Mouse (Mus musculus) heart, adult 2 months (tissue): ENCODE measurements around the gene Mdga1. TPM values are rescaled to one million over a fixed set of nuclear protein-coding genes. Genes with fewer than 3 reads are reported as not detected.

Experiments used
- DNase-seq, 2 experiments: peaks; one replicate each; pipeline ENCODE4 v3.0.0; 2021
- H3K27ac ChIP-seq: fragments of 200-600 bp; 2 replicates; pipeline ENCODE4 v1.8.1; 2022
- H3K27me3 ChIP-seq: fragments of 200-500 bp; 2 replicates; pipeline ENCODE4 v1.6.1; 2012; ENCODE audit warnings: mild to moderate bottlenecking, low read length, inconsistent platforms, mixed read lengths; ENCODE audit not compliant: control insufficient read depth, insufficient read depth
- H3K36me3 ChIP-seq: fragments of 200-500 bp; 2 replicates; pipeline ENCODE4 v1.6.1; 2012; ENCODE audit warnings: low read length, inconsistent platforms; ENCODE audit not compliant: control insufficient read depth, insufficient read depth
- H3K4me1 ChIP-seq: fragments of 200-500 bp; 2 replicates; pipeline ENCODE4 v1.6.1; 2011; ENCODE audit warnings: low read length; ENCODE audit not compliant: control insufficient read depth, insufficient read depth
- H3K4me3 ChIP-seq: fragments of 200-600 bp; 2 replicates; pipeline ENCODE4 v1.8.1; 2022
- H3K79me2 ChIP-seq: fragments of 200-500 bp; replicated peaks from 2 replicates; pipeline ENCODE4 v1.6.1; 2012; ENCODE audit warnings: mild to moderate bottlenecking, inconsistent platforms, low read length, moderate library complexity, mixed read lengths; ENCODE audit not compliant: control insufficient read depth, insufficient read depth
- H3K9ac ChIP-seq: fragments of 200-500 bp; 2 replicates; pipeline ENCODE4 v1.6.1; 2012; ENCODE audit warnings: low read depth, mild to moderate bottlenecking, control low read depth, inconsistent platforms, low read length, mixed read lengths
- CTCF ChIP-seq: fragments of 200-600 bp; IDR thresholded peaks from 2 replicates; pipeline ENCODE4 v1.8.1; 2022; ENCODE audit warnings: antibody characterized with exemption, mild to moderate bottlenecking, moderate library complexity
- EP300 ChIP-seq: fragments of 200-500 bp; IDR thresholded peaks from 2 replicates; pipeline ENCODE4 v1.6.1; 2011; ENCODE audit warnings: low read depth, low read length, control low read depth; ENCODE audit not compliant: insufficient read depth
- POLR2A ChIP-seq: fragments of 200-500 bp; IDR thresholded peaks from 2 replicates; pipeline ENCODE4 v1.6.1; 2011; ENCODE audit warnings: mild to moderate bottlenecking, low read depth, low read length, control low read depth; ENCODE audit not compliant: insufficient read depth
- WGBS: fragments of 180-500 bp; shearing (Covaris S2); methylation state at CpG from one replicate; pipeline ENCODE4 v1.1.7; 2018; 5-methylcytosine and 5-hydroxymethylcytosine counted together
- intact Hi-C: fragments of 180-260 bp; cut with DNase I; formaldehyde crosslinking; loops from one replicate; pipeline ENCODE4 v1.15.1; 2025
- polyA plus RNA-seq: library from polyadenylated mRNA; depleted of rRNA; stranded (reverse); fragments of >200 nt; gene quantifications from 2 replicates; pipeline ENCODE4 v1.2.3, GENCODE M21; 2012
- total RNA-seq, 2 experiments: library from RNA; stranded (reverse); gene quantifications; 2 replicates each; pipeline ENCODE4 v1.2.3; 2021

Mdga1 gene
- total and polyA plus RNA-seq, 3 experiments: 13.4 to 26.3 (median 15.4) TPM

DNA sequence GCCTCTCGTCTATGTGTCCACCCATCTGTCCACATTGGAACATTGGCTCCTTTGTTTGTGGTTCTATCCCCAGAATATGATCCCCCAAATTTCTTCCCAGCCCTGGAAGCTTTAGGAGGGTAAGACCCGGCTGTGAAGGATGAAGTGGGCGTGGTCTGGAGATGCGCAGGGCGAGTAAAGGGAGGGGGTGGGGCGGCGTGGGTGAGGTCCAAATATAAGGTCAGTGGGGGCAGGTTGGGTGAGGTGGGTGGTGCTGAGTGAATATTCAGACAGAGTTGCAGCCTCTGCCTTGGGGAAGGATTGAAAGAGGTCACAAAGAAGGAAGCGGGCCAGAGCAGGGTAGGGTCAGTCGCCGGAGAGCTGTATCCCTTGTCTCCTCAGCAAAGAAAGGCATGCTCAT is 171.7 kb downstream of the Mdga1 start:
- H3K79me2 ChIP-seq: no peaks in the 10 kb centered on the region
- TF ChIP-seq EP300: no peak
- no peak for TF ChIP-seq CTCF
- no peak for TF ChIP-seq POLR2A
- 64% methylated on average over 10 of the region's 10 CpGs for WGBS
- intact Hi-C loops: loop anchor here (5.0 kb wide), 1 partner anchor 54 kb away; no protein-coding TSS in a partner anchor
- no peaks in the 10 kb centered on the region for H3K4me1 ChIP-seq
- no peaks in the 10 kb centered on the region for H3K27me3 ChIP-seq
- H3K27ac ChIP-seq: no peak overlapping the region
- H3K9ac ChIP-seq: no peak overlapping the region
- H3K4me3 ChIP-seq: no peak overlapping the region
- H3K36me3 ChIP-seq: no peaks in the 10 kb centered on the region
- DNase-seq: no peak

DNA sequence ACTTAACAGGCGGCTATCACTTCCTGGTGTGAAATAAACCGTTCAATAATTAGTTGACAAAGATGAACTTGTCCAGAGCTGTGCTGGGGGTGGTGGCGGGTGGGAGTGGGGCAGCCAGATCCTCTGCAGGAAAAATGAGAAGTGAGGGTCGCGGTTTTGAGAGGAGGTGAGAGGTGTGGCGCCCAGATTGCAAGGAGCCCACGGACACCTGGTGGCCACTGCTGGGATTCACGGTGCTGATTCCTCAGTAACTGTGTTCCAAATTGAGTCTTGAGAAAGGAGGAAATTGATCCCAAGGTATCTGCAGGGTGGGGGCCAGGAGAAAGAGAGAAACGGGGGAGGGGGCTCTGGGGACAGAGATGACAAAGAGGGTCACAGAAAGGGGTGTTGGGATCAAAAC is 173.1 kb downstream of the Mdga1 start:
- H3K4me3 ChIP-seq: no peak overlapping the region
- H3K27me3 ChIP-seq: no peaks in the 10 kb centered on the region
- intact Hi-C loops: loop anchor here (1.0 to 5.0 kb wide), 2 partner anchors 56 to 87 kb away; no protein-coding TSS in a partner anchor
- WGBS: 32% methylated on average over 9 of the region's 9 CpGs
- no peak overlapping the region for H3K9ac ChIP-seq
- no peaks in the 10 kb centered on the region for H3K36me3 ChIP-seq
- H3K27ac ChIP-seq: no peak overlapping the region
- TF ChIP-seq EP300: no peak
- peak; percentile 36 for TF ChIP-seq CTCF
- H3K4me1 ChIP-seq: no peaks in the 10 kb centered on the region
- no peak for DNase-seq
- H3K79me2 ChIP-seq: no peaks in the 10 kb centered on the region

- Histone ChIP-seq H3K4me1 (no peaks in the 10 kb centered on the region), H3K27ac (no peak overlapping the region), H3K27me3 (no peaks in the 10 kb centered on the region), H3K79me2 (no peaks in the 10 kb centered on the region), H3K9ac (no peak overlapping the region), H3K4me3 (no peak overlapping the region), H3K36me3 (no peaks in the 10 kb centered on the region)
- intact Hi-C loops: loop anchor here (1.0 to 5.0 kb wide), 2 partner anchors 56 to 87 kb away; no protein-coding TSS in a partner anchor
- 12% methylated on average over 7 of the region's 7 CpGs for WGBS
- peak; percentile 64 to 83 for DNase-seq
- TF ChIP-seq CTCF (peak; percentile 83), EP300 (no peak)
Observed at GRCm38 (mm10) chr17:29796086-29796485, 173.8 kb downstream of the Mdga1 start.

DNA sequence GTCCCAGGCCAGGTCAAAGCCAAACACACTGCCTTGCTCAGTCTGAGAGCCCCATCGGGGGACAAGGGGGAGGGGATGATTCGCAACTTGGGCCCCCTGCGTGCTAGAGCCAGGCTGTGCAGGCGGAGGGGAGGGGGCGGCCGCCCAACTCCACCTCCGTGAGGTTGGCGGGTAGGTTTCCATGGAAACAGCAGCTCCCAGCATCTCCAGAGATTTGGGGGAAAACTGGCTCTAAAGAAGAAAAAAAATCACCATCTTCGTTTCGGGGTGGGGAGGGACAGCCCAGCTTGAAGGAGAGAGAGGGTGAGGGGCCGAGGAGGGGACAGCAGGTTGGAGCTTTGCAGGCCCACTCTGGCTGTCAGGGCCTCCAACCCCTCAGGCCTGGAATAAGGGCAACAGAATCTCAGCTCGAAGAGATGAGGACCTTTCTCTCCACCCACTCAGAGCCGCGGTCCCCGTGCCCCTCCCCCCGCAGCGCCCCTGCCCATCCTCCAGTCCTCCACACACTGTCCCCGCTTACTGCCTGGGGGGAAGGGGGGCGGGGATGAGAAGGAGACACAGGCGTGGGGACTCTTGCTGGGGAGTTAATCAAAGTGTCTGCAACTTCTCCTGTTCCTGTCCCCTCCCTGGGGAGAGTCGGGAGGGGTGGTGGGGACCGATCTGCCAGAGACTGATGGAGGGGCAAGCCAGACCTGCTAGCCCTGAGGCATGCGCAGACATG is 174.7 kb downstream of the Mdga1 start:
- Histone ChIP-seq H3K27me3 (no peaks in the 10 kb centered on the region), H3K36me3 (no peaks in the 10 kb centered on the region), H3K79me2 (no peaks in the 10 kb centered on the region), H3K27ac (no peak overlapping the region), H3K9ac (no peak overlapping the region), H3K4me1 (no peaks in the 10 kb centered on the region; the same call in 1 of the 2 replicates), H3K4me3 (no peak overlapping the region)
- intact Hi-C loops: loop anchor here (5.0 kb wide), 1 partner anchor 57 kb away; no protein-coding TSS in a partner anchor
- 24% methylated on average over 21 of the region's 23 CpGs for WGBS
- no peak for DNase-seq
- TF ChIP-seq CTCF (no peak), POLR2A (no peak), EP300 (no peak)

DNA sequence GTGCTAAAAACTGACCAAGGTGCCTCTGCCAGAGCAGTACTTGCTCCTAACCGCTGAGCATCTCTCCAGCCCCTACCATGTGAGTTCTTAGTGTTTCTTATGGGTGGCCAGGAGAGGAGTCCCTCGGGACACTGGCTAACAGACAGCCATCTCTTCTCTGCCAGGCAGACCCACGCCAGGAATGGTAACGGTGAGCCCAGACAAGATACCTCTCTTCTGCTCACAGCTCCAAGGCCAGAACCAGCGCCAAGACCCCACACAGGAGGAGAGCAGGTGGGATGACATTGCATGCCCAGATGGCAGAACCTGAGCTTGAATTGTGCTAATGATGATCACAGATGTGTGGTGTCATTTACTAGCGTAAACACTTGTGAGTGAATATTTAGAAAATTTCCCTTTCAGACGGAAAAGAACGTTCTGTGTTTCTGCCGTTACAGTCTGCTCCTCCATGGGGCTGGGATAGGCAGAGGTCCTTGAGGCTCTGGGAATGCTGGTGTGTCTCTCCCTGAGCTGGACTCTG is 178.3 kb downstream of the Mdga1 start:
- no peaks in the 10 kb centered on the region for H3K27me3 ChIP-seq
- H3K27ac ChIP-seq: no peak overlapping the region
- DNase-seq: no peak
- TF ChIP-seq CTCF: no peak
- no peak for TF ChIP-seq POLR2A
- intact Hi-C loops: no loop called here
- no peaks in the 10 kb centered on the region for H3K36me3 ChIP-seq
- 79% methylated on average over 9 of the region's 9 CpGs for WGBS
- H3K4me3 ChIP-seq: no peak overlapping the region
- H3K9ac ChIP-seq: no peak overlapping the region
- no peaks in the 10 kb centered on the region; the same call in 1 of the 2 replicates for H3K4me1 ChIP-seq
- H3K79me2 ChIP-seq: no peaks in the 10 kb centered on the region

- intact Hi-C loops: no loop called here
- Histone ChIP-seq H3K4me3 (no peak overlapping the region), H3K27me3 (no peaks in the 10 kb centered on the region), H3K79me2 (no peaks in the 10 kb centered on the region), H3K9ac (no peak overlapping the region), H3K27ac (peak overlapping the region; percentile 65), H3K36me3 (no peaks in the 10 kb centered on the region), H3K4me1 (no peaks in the 10 kb centered on the region; the same call in 1 of the 2 replicates)
- TF ChIP-seq EP300: 0 out of 2 replicates have a peak, but pooled peaks have one; percentile 15
- TF ChIP-seq CTCF: no peak
- peak; percentile 29; the same call in 1 of the 2 replicates for TF ChIP-seq POLR2A
- 51% methylated on average over 12 of the region's 12 CpGs for WGBS
- DNase-seq: peak; percentile 36 to 51
Observed at GRCm38 (mm10) chr17:29790231-29790740, 179.6 kb downstream of the Mdga1 start.
